Comparison of ENCODE assay signal across 8 mouse cellular contexts in the genomic region with DNA sequence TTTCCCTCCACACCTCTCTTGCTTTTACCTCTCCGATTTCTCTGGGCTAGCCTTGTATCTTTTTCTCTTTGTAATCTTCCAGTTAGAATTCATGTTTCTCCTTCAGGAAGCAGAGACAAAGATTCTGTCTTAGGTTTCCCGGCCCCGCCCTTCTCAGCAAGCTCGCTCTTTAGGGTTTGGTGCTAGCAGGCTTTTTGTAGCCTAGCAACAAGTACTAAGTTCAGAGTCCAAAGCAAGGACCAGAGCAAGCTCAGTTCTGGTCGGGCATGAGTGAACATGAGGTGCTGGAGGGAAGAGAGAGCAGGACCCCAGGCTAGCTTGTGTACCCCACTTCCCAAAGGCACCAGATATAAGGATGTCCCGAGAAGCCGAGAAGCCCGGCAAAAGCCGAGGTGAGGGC.
DNase-seq lines count a peak whose midpoint lies in the region; ATAC-seq lines count a peak whose summit lies in the region.

No protein-coding gene starts in this region.

- H3K9me3 ChIP-seq in heart, embryonic 13.5 days = 0 out of 2 replicates have a peak, but pooled peaks cover 8% of the 10 kb centered on the region
- no peaks in the 10 kb centered on the region for H3K9me3 ChIP-seq in midbrain, embryonic 12.5 days

- no peak for ATAC-seq in heart, embryonic 13.5 days (ENCODE audit: extremely low read depth, insufficient number of reproducible peaks, low FRiP score, low TSS enrichment)
- ATAC-seq in midbrain, embryonic 12.5 days (ENCODE audit: low FRiP score, low read depth) = peak; percentile 50; the same call in 1 of the 2 replicates

- H3K4me1 ChIP-seq in heart, embryonic 13.5 days = 0 out of 2 replicates have a peak, but pooled peaks cover 7% of the 10 kb centered on the region
- peaks cover 25% of the 10 kb centered on the region for H3K4me1 ChIP-seq in midbrain, embryonic 12.5 days

- peak overlapping the region; percentile 49 for H3K4me3 ChIP-seq in heart, embryonic 13.5 days
- peak overlapping the region; percentile 42 for H3K4me3 ChIP-seq in midbrain, embryonic 12.5 days

- H3K36me3 ChIP-seq in heart, embryonic 13.5 days = no peaks in the 10 kb centered on the region
- H3K36me3 ChIP-seq in midbrain, embryonic 12.5 days = no peaks in the 10 kb centered on the region

- WGBS in heart, embryonic 13.5 days = 14% methylated on average over 9 of the region's 9 CpGs
- 5% methylated on average over 9 of the region's 9 CpGs for WGBS in midbrain, embryonic 12.5 days

- no peak overlapping the region for H3K27ac ChIP-seq in heart, embryonic 13.5 days (replicated peaks)
- peak overlapping the region; percentile 70 for H3K27ac ChIP-seq in midbrain, embryonic 12.5 days (replicated peaks)

- peak overlapping the region; percentile 67 for H3K4me2 ChIP-seq in heart, embryonic 13.5 days
- peak overlapping the region; percentile 72 for H3K4me2 ChIP-seq in midbrain, embryonic 12.5 days (replicated peaks)

- H3K9ac ChIP-seq in heart, embryonic 13.5 days = peak overlapping the region; percentile 75
- H3K9ac ChIP-seq in midbrain, embryonic 12.5 days (replicated peaks) = peak overlapping the region; percentile 68

- peaks cover 68% of the 10 kb centered on the region for H3K27me3 ChIP-seq in heart, embryonic 13.5 days (replicated peaks)
- peaks cover 35% of the 10 kb centered on the region for H3K27me3 ChIP-seq in midbrain, embryonic 12.5 days

- DNase-seq in heart, postnatal 4 days = no peak
- DNase-seq in embryo, embryonic 9.5 days (ENCODE audit: extremely low spot score) = peak; percentile 42
- DNase-seq in kidney, adult 11 months = peak; percentile 28
- DNase-seq in yolk sac, embryonic 10.5 days (ENCODE audit: low spot score) = no peak
- no peak for DNase-seq in cerebellum, adult 9-11 months
- DNase-seq in frontal cortex, postnatal 25 days (ENCODE audit: low spot score in 2 of 2) = no peak

Comparison
In these comparisons a context has a peak if more than half of its experiments do, and no peak if none do; other contexts are left out.
1. DNase-seq: peak in embryo, embryonic 9.5 days (single experiment) and kidney, adult 11 months (single experiment); none in heart, postnatal 4 days (single experiment), yolk sac, embryonic 10.5 days (single experiment), cerebellum, adult 9-11 months (single experiment) and frontal cortex, postnatal 25 days (0 of 2).